20 mouse cellular contexts compared by ENCODE assay signal in genomic region chr2:10999217-10999618, GRCm38 (mm10).
A peak's percentile ranks its signal among the peaks of the same experiment; 100 is the strongest.
DNase-seq lines count a peak whose midpoint lies in the region; ATAC-seq lines count a peak whose summit lies in the region.
"Had no signal": no experiment of that assay in that cellular context is flagged by ENCODE, and none has a peak within 500 bp of the region (broad histone marks: within the 10 kb centered on the region; RNA-seq: fewer than 3 reads in every experiment).

No protein-coding gene starts in this region.

- no peak overlapping the region for H3K4me3 ChIP-seq in embryonic facial prominence, embryonic 15.5 days (replicated peaks)
- H3K4me3 ChIP-seq: limb, embryonic 13.5 days; megakaryocyte, embryonic 14.5 days had no signal

- no peaks in the 10 kb centered on the region for H3K4me1 ChIP-seq in embryonic facial prominence, embryonic 15.5 days
- H3K4me1 ChIP-seq: limb, embryonic 13.5 days; megakaryocyte, embryonic 14.5 days had no signal

- H3K36me3 ChIP-seq in embryonic facial prominence, embryonic 15.5 days, result no peaks in the 10 kb centered on the region
- H3K36me3 ChIP-seq: G1E; limb, embryonic 13.5 days had no signal

- no peaks in the 10 kb centered on the region for H3K9me3 ChIP-seq in embryonic facial prominence, embryonic 15.5 days (replicated peaks)
- H3K9me3 ChIP-seq: G1E; limb, embryonic 13.5 days; megakaryocyte, embryonic 14.5 days had no signal

- 49% methylated on average over 1 of the region's 1 CpGs for WGBS in embryonic facial prominence, embryonic 15.5 days

- H3K27ac ChIP-seq in embryonic facial prominence, embryonic 15.5 days (replicated peaks), result no peak overlapping the region
- H3K27ac ChIP-seq: limb, embryonic 13.5 days had no signal

- H3K4me2 ChIP-seq in embryonic facial prominence, embryonic 15.5 days (replicated peaks), result no peak overlapping the region
- H3K4me2 ChIP-seq: limb, embryonic 13.5 days had no signal

- DNase-seq in heart, adult 11 months, result peak; percentile 25
- no peak for DNase-seq in heart, adult 9 months (ENCODE audit: low spot score in 2 of 2)
- DNase-seq in lung, postnatal 25 days (ENCODE audit: low spot score), result peak; percentile 2
- no peak for DNase-seq in lung, postnatal 4 days
- no peak for DNase-seq in left cerebral cortex, adult 18-20 months (ENCODE audit: low spot score in 2 of 2)
- DNase-seq: cerebellum, adult 11 months; cerebellum, postnatal 25 days; heart, postnatal 4 days; kidney, adult 2 months; kidney, postnatal 36 days; right cerebral cortex, adult 18-20 months; spleen, adult 18-20 months; thymus, adult 18-20 months had no signal

- ATAC-seq in embryonic facial prominence, embryonic 15.5 days (ENCODE audit: insufficient number of reproducible peaks, low FRiP score, low TSS enrichment, low read depth), result 0 out of 2 replicates have a peak, but pooled peaks have one; percentile 24
- ATAC-seq in inflammation-experienced regulatory T-cells, adult 6 months, result no peak
- ATAC-seq: CD4-positive, CD25-positive, alpha-beta regulatory T cell, adult 4 months; midbrain, embryonic 16.5 days had no signal

- H3K27me3 ChIP-seq in embryonic facial prominence, embryonic 15.5 days, result no peaks in the 10 kb centered on the region
- H3K27me3 ChIP-seq: limb, embryonic 13.5 days; megakaryocyte, embryonic 14.5 days had no signal

- no peak overlapping the region for H3K9ac ChIP-seq in embryonic facial prominence, embryonic 15.5 days
- H3K9ac ChIP-seq: limb, embryonic 13.5 days had no signal

Comparison
In these comparisons a context has a peak if more than half of its experiments do, and no peak if none do; other contexts are left out.
1. DNase-seq: peak in heart, adult 11 months (single experiment) and lung, postnatal 25 days (single experiment); none in heart, adult 9 months (0 of 2), lung, postnatal 4 days (0 of 2) and left cerebral cortex, adult 18-20 months (0 of 2).